Mouse (Mus musculus): ENCODE results near the gene Acox1. TPM values are rescaled to one million over a fixed set of nuclear protein-coding genes. Genes with fewer than 3 reads are reported as not detected.

Acox1 gene
- polyA plus RNA-seq, 1 experiment from 2014 or later, result 31.4 TPM

DNA sequence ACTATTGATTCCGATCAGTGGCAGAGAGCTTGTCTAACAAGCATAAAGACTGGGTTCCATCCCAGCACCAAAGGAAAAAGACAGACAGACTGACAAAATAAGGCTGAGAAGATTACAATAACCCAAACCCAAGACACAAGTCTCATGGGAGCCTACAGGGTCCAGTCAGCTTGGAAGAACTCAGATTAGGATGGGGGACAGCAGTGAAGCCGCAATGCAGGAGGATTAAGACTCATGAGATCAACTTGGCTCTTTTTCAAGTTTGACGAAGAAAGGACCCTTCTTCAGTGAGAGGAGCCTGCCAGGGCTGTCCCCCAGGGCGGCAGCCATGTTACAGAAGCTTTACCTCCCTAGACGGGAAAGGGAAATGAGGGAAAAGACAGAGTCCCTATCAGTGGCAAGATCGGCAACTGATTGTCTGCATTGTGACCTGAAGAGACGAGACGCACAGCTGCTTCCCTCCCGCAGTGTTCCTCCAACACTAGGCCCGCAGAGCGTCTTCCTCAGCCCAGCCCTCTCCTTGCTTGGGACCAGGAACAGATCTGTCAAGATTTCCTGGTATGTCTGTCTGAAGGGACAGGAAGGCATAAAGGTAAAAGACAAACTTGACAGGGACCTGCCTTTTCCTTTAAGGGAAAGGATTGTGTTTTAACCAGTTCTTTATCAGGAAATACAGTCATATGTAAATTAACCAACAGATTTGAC lies 11.5 kb downstream of the Acox1 start:
- H3K27ac ChIP-seq, result no peak overlapping the region
- 55% methylated on average over 11 of the region's 11 CpGs for WGBS
- ATAC-seq (replicated peaks; ENCODE audit: insufficient number of reproducible peaks, insufficient read depth, low FRiP score, low read depth), result no peak
- peaks cover 24% of the 10 kb centered on the region for H3K36me3 ChIP-seq
- H3K27me3 ChIP-seq, result no peaks in the 10 kb centered on the region
- no peak overlapping the region for H3K9ac ChIP-seq
- H3K9me3 ChIP-seq (replicated peaks), result no peaks in the 10 kb centered on the region
- H3K4me3 ChIP-seq, result no peak overlapping the region
- peaks cover 13% of the 10 kb centered on the region for H3K4me1 ChIP-seq (replicated peaks)
- no peak overlapping the region for H3K4me2 ChIP-seq

DNA sequence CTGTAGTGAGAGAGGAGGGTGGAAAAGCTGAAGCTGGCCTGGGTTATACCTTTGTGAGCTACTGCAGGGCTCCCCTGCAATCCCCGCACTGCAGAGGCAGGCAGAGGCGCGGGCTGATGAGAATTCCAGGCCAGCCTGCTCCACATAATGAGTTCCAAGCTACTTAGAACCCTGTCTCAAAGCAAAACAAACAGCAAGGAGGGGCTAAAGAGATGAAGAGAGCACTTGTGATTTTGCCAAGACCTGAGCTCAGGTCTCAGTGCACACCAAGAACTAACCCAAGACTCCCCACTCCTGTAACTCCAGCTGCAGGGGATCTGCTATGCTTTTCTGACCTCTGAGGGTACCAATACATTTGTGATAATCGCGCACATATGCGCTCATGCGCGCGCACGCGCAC lies 12.5 kb downstream of the Acox1 start:
- Histone ChIP-seq H3K27ac (peak overlapping the region; percentile 21; the same call in 1 of the 2 replicates), H3K4me2 (no peak overlapping the region), H3K4me3 (no peak overlapping the region), H3K36me3 (peaks cover 34% of the 10 kb centered on the region), H3K4me1 (replicated peaks) (peaks cover 13% of the 10 kb centered on the region), H3K9ac (no peak overlapping the region), H3K27me3 (no peaks in the 10 kb centered on the region), H3K9me3 (replicated peaks) (no peaks in the 10 kb centered on the region)
- 91% methylated on average over 11 of the region's 11 CpGs for WGBS
- no peak for ATAC-seq (replicated peaks; ENCODE audit: insufficient number of reproducible peaks, insufficient read depth, low FRiP score, low read depth)

DNA sequence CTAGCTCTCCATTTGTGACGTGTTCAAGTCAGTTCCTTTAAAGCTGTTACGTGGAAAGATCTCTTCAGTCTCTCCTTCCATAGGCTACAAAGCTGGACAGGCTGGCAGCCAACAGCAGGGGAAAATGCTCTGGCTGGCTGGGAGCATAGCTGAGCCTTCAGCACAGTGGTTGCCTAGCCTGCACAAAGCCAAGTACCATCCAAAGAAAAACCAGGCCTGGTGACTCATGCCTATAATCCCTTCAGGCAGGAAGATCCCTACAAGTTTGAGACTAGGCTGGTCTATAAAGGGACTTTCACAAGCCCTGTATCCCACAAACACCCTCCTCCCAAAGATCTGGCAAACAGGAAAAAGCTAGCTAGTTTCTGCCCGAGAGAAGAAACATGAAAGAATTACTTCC lies 13.0 kb downstream of the Acox1 start:
- Histone ChIP-seq H3K9ac (no peak overlapping the region), H3K27me3 (no peaks in the 10 kb centered on the region), H3K36me3 (peaks cover 38% of the 10 kb centered on the region), H3K4me3 (no peak overlapping the region), H3K9me3 (replicated peaks) (no peaks in the 10 kb centered on the region), H3K4me1 (replicated peaks) (peaks cover 13% of the 10 kb centered on the region), H3K4me2 (no peak overlapping the region), H3K27ac (peak overlapping the region; percentile 21; the same call in 1 of the 2 replicates)
- WGBS, result 74% methylated on average over 3 of the region's 3 CpGs
- ATAC-seq (replicated peaks; ENCODE audit: insufficient number of reproducible peaks, insufficient read depth, low FRiP score, low read depth), result no peak

DNA sequence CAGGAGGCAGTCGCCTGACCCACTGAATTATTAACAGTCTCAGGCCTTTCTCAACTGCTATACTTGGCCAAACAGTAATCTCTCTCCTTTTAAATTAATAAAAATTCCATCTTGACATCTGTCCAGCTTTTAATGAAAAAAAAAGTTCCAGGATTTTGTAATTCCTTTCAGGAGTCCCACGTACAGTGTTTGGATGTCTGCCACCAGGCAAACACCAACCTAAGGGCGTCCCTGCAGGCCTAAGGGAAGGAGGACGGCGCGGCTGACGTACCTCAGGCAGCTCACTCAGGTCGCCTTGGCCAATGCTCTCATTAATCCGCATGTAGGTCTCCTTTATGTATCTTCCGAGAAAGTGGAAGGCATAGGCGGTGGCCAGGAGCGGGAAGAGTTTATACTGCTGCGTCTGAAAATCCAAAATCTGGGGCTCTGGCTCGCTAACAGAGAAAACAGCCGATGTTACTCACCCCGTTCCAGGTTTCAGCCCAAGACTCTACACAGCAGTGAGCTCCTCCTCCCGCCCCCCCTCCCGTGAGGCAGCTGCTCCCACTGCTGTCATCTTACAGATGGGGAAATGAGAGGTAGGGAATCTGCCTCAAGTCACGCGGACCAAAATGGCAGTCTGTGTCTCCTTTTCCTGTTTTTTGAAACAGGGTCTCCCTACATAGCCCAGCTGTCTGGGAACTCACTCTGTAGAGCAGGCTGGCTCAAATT lies 20.3 kb downstream of the Acox1 start:
- ATAC-seq (replicated peaks; ENCODE audit: insufficient number of reproducible peaks, insufficient read depth, low FRiP score, low read depth), result no peak
- Histone ChIP-seq H3K4me2 (no peak overlapping the region), H3K9ac (no peak overlapping the region), H3K27ac (no peak overlapping the region), H3K36me3 (peaks cover 83% of the 10 kb centered on the region), H3K4me3 (no peak overlapping the region), H3K9me3 (replicated peaks) (no peaks in the 10 kb centered on the region), H3K27me3 (no peaks in the 10 kb centered on the region), H3K4me1 (replicated peaks) (no peaks in the 10 kb centered on the region)
- WGBS, result 85% methylated on average over 20 of the region's 20 CpGs

- H3K9ac ChIP-seq, result no peak overlapping the region
- H3K36me3 ChIP-seq, result peaks cover 83% of the 10 kb centered on the region
- no peak overlapping the region for H3K4me3 ChIP-seq
- H3K4me2 ChIP-seq, result no peak overlapping the region
- H3K27ac ChIP-seq, result no peak overlapping the region
- H3K27me3 ChIP-seq, result no peaks in the 10 kb centered on the region
- H3K9me3 ChIP-seq (replicated peaks), result no peaks in the 10 kb centered on the region
- ATAC-seq (replicated peaks; ENCODE audit: insufficient number of reproducible peaks, insufficient read depth, low FRiP score, low read depth), result no peak
- WGBS, result 86% methylated on average over 7 of the region's 7 CpGs
- H3K4me1 ChIP-seq (replicated peaks), result no peaks in the 10 kb centered on the region
Observed at GRCm38 (mm10) chr11:116176010-116176409, 22.8 kb downstream of the Acox1 start.

DNA sequence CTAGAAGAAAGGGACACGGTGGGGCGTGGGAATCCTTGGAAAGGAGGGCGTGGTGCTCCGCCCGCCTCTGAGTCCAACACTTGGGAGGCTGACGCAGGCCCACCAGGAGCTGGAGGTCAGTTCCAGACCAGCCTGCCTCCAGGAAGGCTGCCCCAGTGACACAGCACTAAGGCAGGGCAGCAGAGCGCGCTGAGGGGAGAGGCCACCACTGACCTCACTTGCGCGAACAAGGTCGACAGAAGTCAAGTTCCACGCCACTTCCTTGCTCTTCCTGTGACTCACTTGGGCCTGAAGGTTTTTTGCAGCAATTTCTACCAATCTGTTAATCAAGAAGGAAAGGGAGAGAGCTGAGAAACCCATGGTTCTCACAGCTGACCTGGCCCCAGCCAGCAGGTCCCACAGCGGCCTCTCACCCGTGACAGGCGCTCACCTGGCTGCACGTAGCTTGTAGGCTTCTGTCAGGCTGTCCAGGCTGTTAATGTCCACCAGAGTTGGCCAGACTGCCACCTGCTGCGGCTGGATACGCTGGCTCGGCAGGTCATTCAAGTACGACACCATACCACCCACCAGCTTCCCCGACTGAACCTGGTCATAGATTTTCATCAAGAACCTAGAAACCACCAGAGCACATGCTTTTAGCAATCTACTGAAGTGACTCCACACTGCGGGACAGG lies 23.9 kb downstream of the Acox1 start:
- WGBS, result 90% methylated on average over 22 of the region's 22 CpGs
- Histone ChIP-seq H3K4me1 (replicated peaks) (no peaks in the 10 kb centered on the region), H3K27ac (no peak overlapping the region), H3K4me3 (no peak overlapping the region), H3K36me3 (peaks cover 72% of the 10 kb centered on the region), H3K4me2 (no peak overlapping the region), H3K9ac (no peak overlapping the region), H3K9me3 (replicated peaks) (no peaks in the 10 kb centered on the region), H3K27me3 (no peaks in the 10 kb centered on the region)
- no peak for ATAC-seq (replicated peaks; ENCODE audit: insufficient number of reproducible peaks, insufficient read depth, low FRiP score, low read depth)

- Histone ChIP-seq H3K36me3 (peaks cover 48% of the 10 kb centered on the region), H3K4me3 (no peak overlapping the region), H3K27ac (no peak overlapping the region), H3K27me3 (no peaks in the 10 kb centered on the region), H3K9ac (no peak overlapping the region), H3K9me3 (replicated peaks) (no peaks in the 10 kb centered on the region), H3K4me1 (replicated peaks) (peaks cover 8% of the 10 kb centered on the region), H3K4me2 (no peak overlapping the region)
- ATAC-seq (replicated peaks; ENCODE audit: insufficient number of reproducible peaks, insufficient read depth, low FRiP score, low read depth), result no peak
- WGBS, result 83% methylated on average over 2 of the region's 2 CpGs
Observed at GRCm38 (mm10) chr11:116171959-116172358, 26.9 kb downstream of the Acox1 start.

- H3K27me3 ChIP-seq, result no peaks in the 10 kb centered on the region
- no peaks in the 10 kb centered on the region for H3K9me3 ChIP-seq (replicated peaks)
- H3K4me2 ChIP-seq, result no peak overlapping the region
- H3K4me3 ChIP-seq, result no peak overlapping the region
- ATAC-seq (replicated peaks; ENCODE audit: insufficient number of reproducible peaks, insufficient read depth, low FRiP score, low read depth), result no peak
- H3K36me3 ChIP-seq, result peaks cover 40% of the 10 kb centered on the region
- peaks cover 19% of the 10 kb centered on the region for H3K4me1 ChIP-seq (replicated peaks)
- no peak overlapping the region for H3K27ac ChIP-seq
- WGBS, result 79% methylated on average over 5 of the region's 5 CpGs
- H3K9ac ChIP-seq, result no peak overlapping the region
Observed at GRCm38 (mm10) chr11:116170003-116170800, 28.6 kb downstream of the Acox1 start.

GRCm38 (mm10) chr11:116169214-116169613 lies 29.6 kb downstream of the Acox1 start:
- WGBS, result 73% methylated on average over 3 of the region's 3 CpGs

DNA sequence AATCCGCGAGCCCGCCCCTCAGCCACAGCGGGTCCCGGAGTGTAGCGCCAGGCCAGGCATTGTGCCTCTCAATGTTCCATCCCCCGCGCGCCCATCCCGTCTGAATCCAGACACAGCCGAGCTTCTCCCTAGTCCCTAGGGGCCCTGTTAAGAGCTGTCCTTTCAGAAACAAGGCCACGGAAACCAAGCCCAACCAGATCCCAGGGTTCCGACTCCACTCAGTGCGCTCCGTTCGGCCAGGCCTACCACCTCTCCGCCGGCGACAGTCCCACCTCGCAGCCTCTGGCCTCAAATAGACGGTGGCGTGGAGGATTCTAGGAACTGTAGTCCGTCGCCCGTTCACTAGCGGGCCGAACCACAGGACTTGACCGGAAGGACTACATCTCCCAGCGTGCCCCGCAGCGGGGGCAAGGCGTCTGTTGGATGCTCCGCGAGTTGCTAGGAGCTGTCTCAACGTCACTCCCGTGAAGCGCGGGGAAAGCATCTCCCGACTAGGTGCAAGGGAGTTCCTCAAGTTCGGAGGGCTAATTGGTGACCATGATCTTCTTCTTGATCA lies 30.9 kb downstream of the Acox1 start, which contains the start of gene Fbf1:
Fbf1 (minus strand) TSS at position 283 of the 556 bp plus-strand sequence.
- Histone ChIP-seq H3K27me3 (no peaks in the 10 kb centered on the region), H3K27ac (peak within 1 kb of the TSS; percentile 96), H3K4me3 (peak within 1 kb of the TSS; percentile 73), H3K36me3 (peaks cover 21% of the 10 kb centered on the region), H3K4me1 (replicated peaks) (peaks cover 19% of the 10 kb centered on the region), H3K9me3 (replicated peaks) (no peaks in the 10 kb centered on the region), H3K9ac (peak within 1 kb of the TSS; percentile 75), H3K4me2 (peak within 1 kb of the TSS; percentile 83)
- WGBS, result under 1% methylated on average over 40 of the region's 40 CpGs
- ATAC-seq (replicated peaks; ENCODE audit: insufficient number of reproducible peaks, insufficient read depth, low FRiP score, low read depth), result peak; percentile 96

More at GRCm38 (mm10) chr11:116169214-116169613, 29.6 kb downstream of the Acox1 start:
- Histone ChIP-seq H3K9ac (no peak overlapping the region), H3K27me3 (no peaks in the 10 kb centered on the region), H3K36me3 (peaks cover 30% of the 10 kb centered on the region), H3K27ac (no peak overlapping the region), H3K4me1 (replicated peaks) (peaks cover 19% of the 10 kb centered on the region), H3K4me3 (no peak overlapping the region), H3K4me2 (no peak overlapping the region), H3K9me3 (replicated peaks) (no peaks in the 10 kb centered on the region)
- no peak for ATAC-seq (replicated peaks; ENCODE audit: insufficient number of reproducible peaks, insufficient read depth, low FRiP score, low read depth)
